Mouse (Mus musculus): ENCODE results near the gene Nr3c2. TPM values are rescaled to one million over a fixed set of nuclear protein-coding genes. Genes with fewer than 3 reads are reported as not detected.

Nr3c2 gene
- polyA plus RNA-seq, 1 experiment from 2014 or later, result 0.62 TPM

GRCm38 (mm10) chr8:77175471-77175870 is 276.2 kb downstream of the Nr3c2 start:
- no peak for ATAC-seq (replicated peaks; ENCODE audit: insufficient number of reproducible peaks, low FRiP score, low TSS enrichment)
- Histone ChIP-seq H3K9ac (ENCODE audit: low read depth, low read length) (no peak overlapping the region), H3K9me3 (replicated peaks; ENCODE audit: control insufficient read depth, low read length) (no peaks in the 10 kb centered on the region), H3K4me1 (ENCODE audit: control insufficient read depth, insufficient read depth, low read length) (peaks cover 2% of the 10 kb centered on the region; the same call in 1 of the 2 replicates), H3K36me3 (ENCODE audit: control insufficient read depth, insufficient read depth, low read length) (no peaks in the 10 kb centered on the region), H3K4me2 (no peak overlapping the region), H3K27ac (ENCODE audit: low read depth, low read length) (no peak overlapping the region), H3K27me3 (ENCODE audit: control insufficient read depth, insufficient read depth, low read length) (no peaks in the 10 kb centered on the region), H3K4me3 (ENCODE audit: low read depth, low read length) (no peak overlapping the region)
- WGBS (ENCODE audit: insufficient replicate concordance), result 84% methylated on average over 4 of the region's 4 CpGs

- H3K4me1 ChIP-seq (ENCODE audit: control insufficient read depth, insufficient read depth, low read length), result peaks cover 2% of the 10 kb centered on the region; the same call in 1 of the 2 replicates
- 90% methylated on average over 4 of the region's 4 CpGs for WGBS (ENCODE audit: insufficient replicate concordance)
- H3K27ac ChIP-seq (ENCODE audit: low read depth, low read length), result no peak overlapping the region
- no peaks in the 10 kb centered on the region for H3K9me3 ChIP-seq (replicated peaks; ENCODE audit: control insufficient read depth, low read length)
- no peak overlapping the region for H3K9ac ChIP-seq (ENCODE audit: low read depth, low read length)
- no peak overlapping the region for H3K4me2 ChIP-seq
- ATAC-seq (replicated peaks; ENCODE audit: insufficient number of reproducible peaks, low FRiP score, low TSS enrichment), result no peak
- H3K27me3 ChIP-seq (ENCODE audit: control insufficient read depth, insufficient read depth, low read length), result no peaks in the 10 kb centered on the region
- H3K4me3 ChIP-seq (ENCODE audit: low read depth, low read length), result no peak overlapping the region
- H3K36me3 ChIP-seq (ENCODE audit: control insufficient read depth, insufficient read depth, low read length), result no peaks in the 10 kb centered on the region
Measured at GRCm38 (mm10) chr8:77176343-77176742, 277.1 kb downstream of the Nr3c2 start.

GRCm38 (mm10) chr8:77185816-77186215 is 286.6 kb downstream of the Nr3c2 start:
- Histone ChIP-seq H3K4me1 (ENCODE audit: control insufficient read depth, insufficient read depth, low read length) (no peaks in the 10 kb centered on the region), H3K9me3 (replicated peaks; ENCODE audit: control insufficient read depth, low read length) (no peaks in the 10 kb centered on the region), H3K27me3 (ENCODE audit: control insufficient read depth, insufficient read depth, low read length) (no peaks in the 10 kb centered on the region), H3K27ac (ENCODE audit: low read depth, low read length) (no peak overlapping the region), H3K4me2 (no peak overlapping the region), H3K4me3 (ENCODE audit: low read depth, low read length) (no peak overlapping the region), H3K36me3 (ENCODE audit: control insufficient read depth, insufficient read depth, low read length) (no peaks in the 10 kb centered on the region), H3K9ac (ENCODE audit: low read depth, low read length) (no peak overlapping the region)
- 82% methylated on average over 28 of the region's 28 CpGs for WGBS (ENCODE audit: insufficient replicate concordance)
- no peak for ATAC-seq (replicated peaks; ENCODE audit: insufficient number of reproducible peaks, low FRiP score, low TSS enrichment)

- Histone ChIP-seq H3K4me1 (ENCODE audit: control insufficient read depth, insufficient read depth, low read length) (no peaks in the 10 kb centered on the region), H3K9ac (ENCODE audit: low read depth, low read length) (no peak overlapping the region), H3K4me3 (ENCODE audit: low read depth, low read length) (no peak overlapping the region), H3K9me3 (replicated peaks; ENCODE audit: control insufficient read depth, low read length) (no peaks in the 10 kb centered on the region), H3K36me3 (ENCODE audit: control insufficient read depth, insufficient read depth, low read length) (no peaks in the 10 kb centered on the region), H3K27me3 (ENCODE audit: control insufficient read depth, insufficient read depth, low read length) (no peaks in the 10 kb centered on the region), H3K4me2 (no peak overlapping the region), H3K27ac (ENCODE audit: low read depth, low read length) (no peak overlapping the region)
- 76% methylated on average over 9 of the region's 9 CpGs for WGBS (ENCODE audit: insufficient replicate concordance)
- no peak for ATAC-seq (replicated peaks; ENCODE audit: insufficient number of reproducible peaks, low FRiP score, low TSS enrichment)
Measured at GRCm38 (mm10) chr8:77186914-77187536, 287.8 kb downstream of the Nr3c2 start.

GRCm38 (mm10) chr8:77187748-77188147 is 288.5 kb downstream of the Nr3c2 start:
- 81% methylated on average over 9 of the region's 9 CpGs for WGBS (ENCODE audit: insufficient replicate concordance)
- Histone ChIP-seq H3K4me1 (ENCODE audit: control insufficient read depth, insufficient read depth, low read length) (no peaks in the 10 kb centered on the region), H3K4me3 (ENCODE audit: low read depth, low read length) (no peak overlapping the region), H3K9ac (ENCODE audit: low read depth, low read length) (no peak overlapping the region), H3K9me3 (replicated peaks; ENCODE audit: control insufficient read depth, low read length) (no peaks in the 10 kb centered on the region), H3K27me3 (ENCODE audit: control insufficient read depth, insufficient read depth, low read length) (no peaks in the 10 kb centered on the region), H3K27ac (ENCODE audit: low read depth, low read length) (no peak overlapping the region), H3K36me3 (ENCODE audit: control insufficient read depth, insufficient read depth, low read length) (no peaks in the 10 kb centered on the region), H3K4me2 (no peak overlapping the region)
- no peak for ATAC-seq (replicated peaks; ENCODE audit: insufficient number of reproducible peaks, low FRiP score, low TSS enrichment)

GRCm38 (mm10) chr8:77188298-77188697 is 289.1 kb downstream of the Nr3c2 start:
- no peaks in the 10 kb centered on the region for H3K27me3 ChIP-seq (ENCODE audit: control insufficient read depth, insufficient read depth, low read length)
- H3K4me1 ChIP-seq (ENCODE audit: control insufficient read depth, insufficient read depth, low read length), result no peaks in the 10 kb centered on the region
- H3K4me2 ChIP-seq, result no peak overlapping the region
- no peak overlapping the region for H3K4me3 ChIP-seq (ENCODE audit: low read depth, low read length)
- ATAC-seq (replicated peaks; ENCODE audit: insufficient number of reproducible peaks, low FRiP score, low TSS enrichment), result no peak
- H3K27ac ChIP-seq (ENCODE audit: low read depth, low read length), result no peak overlapping the region
- no peak overlapping the region for H3K9ac ChIP-seq (ENCODE audit: low read depth, low read length)
- no peaks in the 10 kb centered on the region for H3K9me3 ChIP-seq (replicated peaks; ENCODE audit: control insufficient read depth, low read length)
- H3K36me3 ChIP-seq (ENCODE audit: control insufficient read depth, insufficient read depth, low read length), result no peaks in the 10 kb centered on the region
- WGBS (ENCODE audit: insufficient replicate concordance), result 70% methylated on average over 4 of the region's 4 CpGs

GRCm38 (mm10) chr8:77189318-77189717 is 290.1 kb downstream of the Nr3c2 start:
- WGBS (ENCODE audit: insufficient replicate concordance), result 81% methylated on average over 9 of the region's 9 CpGs
- Histone ChIP-seq H3K4me1 (ENCODE audit: control insufficient read depth, insufficient read depth, low read length) (no peaks in the 10 kb centered on the region), H3K9ac (ENCODE audit: low read depth, low read length) (no peak overlapping the region), H3K36me3 (ENCODE audit: control insufficient read depth, insufficient read depth, low read length) (no peaks in the 10 kb centered on the region), H3K9me3 (replicated peaks; ENCODE audit: control insufficient read depth, low read length) (no peaks in the 10 kb centered on the region), H3K4me2 (no peak overlapping the region), H3K4me3 (ENCODE audit: low read depth, low read length) (no peak overlapping the region), H3K27ac (ENCODE audit: low read depth, low read length) (no peak overlapping the region), H3K27me3 (ENCODE audit: control insufficient read depth, insufficient read depth, low read length) (no peaks in the 10 kb centered on the region)
- ATAC-seq (replicated peaks; ENCODE audit: insufficient number of reproducible peaks, low FRiP score, low TSS enrichment), result no peak

GRCm38 (mm10) chr8:77190393-77190792 is 291.2 kb downstream of the Nr3c2 start:
- H3K27me3 ChIP-seq (ENCODE audit: control insufficient read depth, insufficient read depth, low read length), result no peaks in the 10 kb centered on the region

GRCm38 (mm10) chr8:77209297-77209696 is 310.1 kb downstream of the Nr3c2 start:
- no peak overlapping the region for H3K4me2 ChIP-seq
- H3K9me3 ChIP-seq (replicated peaks; ENCODE audit: control insufficient read depth, low read length), result no peaks in the 10 kb centered on the region
- H3K36me3 ChIP-seq (ENCODE audit: control insufficient read depth, insufficient read depth, low read length), result no peaks in the 10 kb centered on the region
- H3K27ac ChIP-seq (ENCODE audit: low read depth, low read length), result no peak overlapping the region
- H3K27me3 ChIP-seq (ENCODE audit: control insufficient read depth, insufficient read depth, low read length), result no peaks in the 10 kb centered on the region
- H3K4me3 ChIP-seq (ENCODE audit: low read depth, low read length), result no peak overlapping the region
- no peaks in the 10 kb centered on the region for H3K4me1 ChIP-seq (ENCODE audit: control insufficient read depth, insufficient read depth, low read length)
- ATAC-seq (replicated peaks; ENCODE audit: insufficient number of reproducible peaks, low FRiP score, low TSS enrichment), result no peak
- 82% methylated on average over 3 of the region's 3 CpGs for WGBS (ENCODE audit: insufficient replicate concordance)
- H3K9ac ChIP-seq (ENCODE audit: low read depth, low read length), result no peak overlapping the region

More at GRCm38 (mm10) chr8:77190393-77190792, 291.2 kb downstream of the Nr3c2 start:
- no peaks in the 10 kb centered on the region for H3K4me1 ChIP-seq (ENCODE audit: control insufficient read depth, insufficient read depth, low read length)
- H3K4me2 ChIP-seq, result no peak overlapping the region
- H3K27ac ChIP-seq (ENCODE audit: low read depth, low read length), result no peak overlapping the region
- no peaks in the 10 kb centered on the region for H3K36me3 ChIP-seq (ENCODE audit: control insufficient read depth, insufficient read depth, low read length)
- no peak for ATAC-seq (replicated peaks; ENCODE audit: insufficient number of reproducible peaks, low FRiP score, low TSS enrichment)
- H3K9me3 ChIP-seq (replicated peaks; ENCODE audit: control insufficient read depth, low read length), result no peaks in the 10 kb centered on the region
- no peak overlapping the region for H3K9ac ChIP-seq (ENCODE audit: low read depth, low read length)
- 87% methylated on average over 3 of the region's 3 CpGs for WGBS (ENCODE audit: insufficient replicate concordance)
- no peak overlapping the region for H3K4me3 ChIP-seq (ENCODE audit: low read depth, low read length)

Measured in heart, embryonic 11.5 days (tissue).